Mouse (Mus musculus): ENCODE measurements at regions not wholly inside any gene's neighbourhood (a gene's known extent, or its start where the extent isn't known, plus 50 kb on each side); places are given as distances from the start of the nearest gene placed in this dataset.
A peak's percentile ranks its signal among the peaks of the same experiment; 100 is the strongest.

- Histone ChIP-seq H3K4me1 (peaks cover 9% of the 10 kb centered on the region; the same call in 1 of the 2 replicates), H3K4me3 (no peak overlapping the region), H3K9ac (no peak overlapping the region), H3K27ac (peak overlapping the region; percentile 27; the same call in 1 of the 2 replicates), H3K9me3 (no peaks in the 10 kb centered on the region), H3K27me3 (no peaks in the 10 kb centered on the region), H3K4me2 (no peak overlapping the region), H3K36me3 (no peaks in the 10 kb centered on the region)
- whole genome bisulfite sequencing = 43% methylated on average over 4 of the region's 4 CpGs
- no peak for ATAC-seq (ENCODE audit: insufficient number of reproducible peaks, low FRiP score, low TSS enrichment, low read depth)
These were observed 75.6 kb upstream of the Tmprss2 start for GRCm38 (mm10) chr16:97686561-97686960.

GRCm38 (mm10) chr16:97685603-97686285, 74.7 kb upstream of the Tmprss2 start:
- Histone ChIP-seq H3K4me2 (no peak overlapping the region), H3K27me3 (no peaks in the 10 kb centered on the region), H3K36me3 (no peaks in the 10 kb centered on the region), H3K27ac (peak overlapping the region; percentile 27; the same call in 1 of the 2 replicates), H3K4me1 (peaks cover 9% of the 10 kb centered on the region; the same call in 1 of the 2 replicates), H3K9ac (no peak overlapping the region), H3K9me3 (no peaks in the 10 kb centered on the region), H3K4me3 (no peak overlapping the region)
- no peak for ATAC-seq (ENCODE audit: insufficient number of reproducible peaks, low FRiP score, low TSS enrichment, low read depth)
- 60% methylated on average over 1 of the region's 1 CpGs for WGBS

GRCm38 (mm10) chr16:97681191-97681590, 70.2 kb upstream of the Tmprss2 start:
- Histone ChIP-seq H3K9ac (no peak overlapping the region), H3K27ac (no peak overlapping the region), H3K36me3 (no peaks in the 10 kb centered on the region), H3K4me3 (no peak overlapping the region), H3K4me1 (0 out of 2 replicates have a peak, but pooled peaks cover 4% of the 10 kb centered on the region), H3K9me3 (no peaks in the 10 kb centered on the region), H3K4me2 (no peak overlapping the region), H3K27me3 (no peaks in the 10 kb centered on the region)
- WGBS = 69% methylated on average over 6 of the region's 6 CpGs
- no peak for ATAC-seq (ENCODE audit: insufficient number of reproducible peaks, low FRiP score, low TSS enrichment, low read depth)

GRCm38 (mm10) chr16:97679820-97680219, 68.8 kb upstream of the Tmprss2 start:
- no peak overlapping the region for H3K4me3 ChIP-seq
- H3K4me2 ChIP-seq = no peak overlapping the region
- ATAC-seq (ENCODE audit: insufficient number of reproducible peaks, low FRiP score, low TSS enrichment, low read depth) = no peak
- H3K9me3 ChIP-seq = no peaks in the 10 kb centered on the region
- no peaks in the 10 kb centered on the region for H3K36me3 ChIP-seq
- H3K27ac ChIP-seq = no peak overlapping the region
- H3K4me1 ChIP-seq = no peaks in the 10 kb centered on the region
- H3K27me3 ChIP-seq = no peaks in the 10 kb centered on the region
- WGBS = 89% methylated on average over 1 of the region's 1 CpGs
- H3K9ac ChIP-seq = no peak overlapping the region

- Histone ChIP-seq H3K9me3 (no peaks in the 10 kb centered on the region), H3K27me3 (no peaks in the 10 kb centered on the region), H3K4me3 (no peak overlapping the region), H3K4me2 (no peak overlapping the region), H3K4me1 (no peaks in the 10 kb centered on the region), H3K27ac (no peak overlapping the region), H3K36me3 (no peaks in the 10 kb centered on the region), H3K9ac (no peak overlapping the region)
- WGBS = 46% methylated on average over 2 of the region's 2 CpGs
- no peak for ATAC-seq (ENCODE audit: insufficient number of reproducible peaks, low FRiP score, low TSS enrichment, low read depth)
These were observed 68.3 kb upstream of the Tmprss2 start for GRCm38 (mm10) chr16:97679252-97679651.

GRCm38 (mm10) chr16:97677621-97678020, 66.6 kb upstream of the Tmprss2 start:
- H3K4me2 ChIP-seq = no peak overlapping the region
- no peaks in the 10 kb centered on the region for H3K4me1 ChIP-seq
- H3K9ac ChIP-seq = no peak overlapping the region
- no peak for ATAC-seq (ENCODE audit: insufficient number of reproducible peaks, low FRiP score, low TSS enrichment, low read depth)
- H3K4me3 ChIP-seq = no peak overlapping the region
- H3K27me3 ChIP-seq = no peaks in the 10 kb centered on the region
- 74% methylated on average over 2 of the region's 2 CpGs for WGBS
- H3K36me3 ChIP-seq = no peaks in the 10 kb centered on the region
- H3K9me3 ChIP-seq = no peaks in the 10 kb centered on the region
- no peak overlapping the region for H3K27ac ChIP-seq

- Histone ChIP-seq H3K4me3 (no peak overlapping the region), H3K4me1 (no peaks in the 10 kb centered on the region), H3K27me3 (no peaks in the 10 kb centered on the region), H3K9me3 (no peaks in the 10 kb centered on the region), H3K4me2 (no peak overlapping the region), H3K36me3 (no peaks in the 10 kb centered on the region), H3K9ac (no peak overlapping the region), H3K27ac (no peak overlapping the region)
- no peak for ATAC-seq (ENCODE audit: insufficient number of reproducible peaks, low FRiP score, low TSS enrichment, low read depth)
- WGBS = 71% methylated on average over 2 of the region's 2 CpGs
These were observed 62.6 kb upstream of the Tmprss2 start for GRCm38 (mm10) chr16:97673576-97673975.

- 57% methylated on average over 8 of the region's 8 CpGs for WGBS
- H3K4me1 ChIP-seq = peaks cover 2% of the 10 kb centered on the region; the same call in 1 of the 2 replicates
- H3K4me2 ChIP-seq = no peak overlapping the region
- no peak overlapping the region for H3K27ac ChIP-seq
- H3K27me3 ChIP-seq = no peaks in the 10 kb centered on the region
- no peak overlapping the region for H3K9ac ChIP-seq
- no peak for ATAC-seq (ENCODE audit: insufficient number of reproducible peaks, low FRiP score, low TSS enrichment, low read depth)
- no peaks in the 10 kb centered on the region for H3K9me3 ChIP-seq
- H3K4me3 ChIP-seq = no peak overlapping the region
- no peaks in the 10 kb centered on the region for H3K36me3 ChIP-seq
These were observed 59.4 kb upstream of the Tmprss2 start for GRCm38 (mm10) chr16:97670131-97671038.

- Histone ChIP-seq H3K9me3 (no peaks in the 10 kb centered on the region), H3K36me3 (no peaks in the 10 kb centered on the region), H3K4me2 (no peak overlapping the region), H3K9ac (no peak overlapping the region), H3K4me3 (no peak overlapping the region), H3K4me1 (peaks cover 2% of the 10 kb centered on the region; the same call in 1 of the 2 replicates), H3K27ac (no peak overlapping the region), H3K27me3 (no peaks in the 10 kb centered on the region)
- no peak for ATAC-seq (ENCODE audit: insufficient number of reproducible peaks, low FRiP score, low TSS enrichment, low read depth)
- 24% methylated on average over 1 of the region's 1 CpGs for WGBS
These were observed 56.5 kb upstream of the Tmprss2 start for GRCm38 (mm10) chr16:97667536-97667935.

GRCm38 (mm10) chr16:97665518-97665917, 54.5 kb upstream of the Tmprss2 start:
- 73% methylated on average over 1 of the region's 1 CpGs for WGBS
- no peak overlapping the region for H3K4me3 ChIP-seq
- H3K9me3 ChIP-seq = no peaks in the 10 kb centered on the region
- H3K36me3 ChIP-seq = no peaks in the 10 kb centered on the region
- ATAC-seq (ENCODE audit: insufficient number of reproducible peaks, low FRiP score, low TSS enrichment, low read depth) = no peak
- H3K9ac ChIP-seq = no peak overlapping the region
- no peak overlapping the region for H3K27ac ChIP-seq
- peaks cover 2% of the 10 kb centered on the region; the same call in 1 of the 2 replicates for H3K4me1 ChIP-seq
- no peak overlapping the region for H3K4me2 ChIP-seq
- H3K27me3 ChIP-seq = no peaks in the 10 kb centered on the region
